Mouse (Mus musculus) neural tube, embryonic 10.5 days (tissue): ENCODE data around the gene Myom3.
A peak's percentile ranks its signal among the peaks of the same experiment; 100 is the strongest.

Experiments used
- DNase-seq: peaks from one replicate; pipeline ENCODE4 v3.0.0-alpha.2; 2017; ENCODE audit warnings: low spot score; ENCODE audit errors: extremely low spot score

Gene Myom3

DNA sequence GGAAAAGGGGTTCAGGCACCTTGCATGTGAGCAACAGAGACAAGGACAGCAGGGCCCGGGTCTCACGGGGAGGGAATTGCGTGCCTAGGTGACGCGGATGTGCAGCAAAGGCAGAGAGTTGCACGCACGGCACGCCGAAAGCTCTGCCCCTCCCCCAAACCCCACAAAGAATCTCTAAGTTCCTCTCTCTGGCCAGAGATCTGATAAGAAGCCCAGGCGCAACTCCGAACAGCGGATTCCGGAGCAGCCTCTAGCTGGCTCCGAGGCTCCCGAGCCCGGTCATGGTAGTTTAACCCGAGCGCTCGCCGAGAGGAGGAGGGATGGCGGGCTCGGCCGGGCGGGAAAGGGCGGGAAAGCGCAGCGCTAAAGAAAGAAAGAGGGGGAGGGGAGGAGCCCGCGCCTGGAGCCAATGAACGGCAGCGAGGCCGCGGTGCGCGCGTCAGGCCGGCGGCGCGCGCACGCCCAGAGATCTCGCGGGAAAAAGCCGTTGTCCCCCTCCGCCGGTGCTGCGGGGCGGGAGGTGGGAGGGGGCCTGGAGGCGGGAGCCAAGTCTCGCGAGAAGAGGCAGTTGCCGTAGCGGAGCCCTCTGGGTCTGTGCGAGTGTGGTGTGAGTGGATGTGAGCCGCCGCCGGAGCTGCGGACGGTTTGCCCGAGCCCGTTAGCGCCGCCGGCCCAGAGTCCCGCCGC, 96.2 kb downstream of the Myom3 start, which contains the start of gene Srsf10:
Srsf10 (plus strand) TSS at position 212 of the 687 bp plus-strand sequence.
- peak; percentile 98 for DNase-seq

DNA sequence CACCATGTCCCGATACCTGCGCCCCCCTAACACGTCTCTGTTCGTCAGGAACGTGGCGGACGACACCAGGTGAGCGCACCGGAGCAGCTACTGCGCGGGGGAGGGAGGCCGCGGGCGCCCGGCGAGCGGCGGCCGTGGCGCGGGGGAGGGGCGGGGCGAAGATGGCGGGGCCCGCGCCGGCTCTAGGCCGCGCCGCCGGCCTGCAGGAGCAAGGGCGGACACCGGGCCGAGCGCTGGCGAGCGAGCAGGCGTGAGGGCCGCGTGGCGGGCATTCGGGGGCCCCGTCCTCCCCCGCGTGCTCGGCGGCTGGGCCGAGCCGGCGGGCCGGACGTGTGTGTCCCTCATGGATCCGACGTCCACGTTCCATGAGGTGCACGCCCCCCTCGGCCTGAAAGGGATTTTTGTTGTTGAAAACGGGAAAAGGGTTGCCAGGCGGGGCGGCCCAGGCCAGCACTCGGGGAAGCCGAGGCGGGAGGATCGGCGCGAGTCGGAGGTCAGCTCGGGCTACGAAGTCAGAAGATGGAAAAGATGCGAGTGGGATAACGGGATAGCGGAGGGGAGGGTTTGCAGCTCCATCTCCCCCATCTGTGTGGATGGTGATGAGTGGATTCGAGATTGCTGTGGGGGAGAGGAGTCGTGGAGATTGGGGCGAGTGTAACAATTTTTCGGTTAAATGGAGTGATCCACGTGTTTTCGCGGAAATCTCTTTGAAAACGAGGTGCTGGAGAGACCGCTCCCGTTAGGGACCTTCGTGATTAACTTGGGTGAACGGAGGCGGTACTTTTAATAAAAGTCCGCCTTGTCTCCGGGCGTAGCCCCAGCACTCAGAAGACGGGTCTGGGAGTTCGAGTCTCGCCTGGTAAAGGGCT, 96.9 kb downstream of the Myom3 start:
- peak; percentile 83 for DNase-seq

GRCm38 (mm10) chr4:135857597-135858186, 98.2 kb downstream of the Myom3 start:
- peak; percentile 21 for DNase-seq
